Mouse (Mus musculus) ES-Bruce4 (cell line): Measurements from ENCODE around the gene 1700025G04Rik. TPM values are rescaled to one million over a fixed set of nuclear protein-coding genes. Genes with fewer than 3 reads are reported as not detected.

ENCODE experiments used
- H3K27ac ChIP-seq: 2 replicates; pipeline ENCODE4 v1.5.1; 2012; ENCODE audit warnings: low read length, inconsistent platforms; ENCODE audit not compliant: insufficient read depth
- H3K27me3 ChIP-seq: 2 replicates; pipeline ENCODE4 v1.6.1; 2012; ENCODE audit warnings: mild to moderate bottlenecking, low read length, inconsistent platforms; ENCODE audit not compliant: control insufficient read depth, poor library complexity, insufficient read depth, severe bottlenecking
- H3K36me3 ChIP-seq: 2 replicates; pipeline ENCODE4 v1.6.1; 2012; ENCODE audit warnings: inconsistent platforms, mild to moderate bottlenecking, low read length, moderate library complexity; ENCODE audit not compliant: control insufficient read depth, poor library complexity, insufficient read depth, severe bottlenecking
- H3K4me1 ChIP-seq: one replicate; pipeline ENCODE4 v1.8.1; 2011; ENCODE audit warnings: low read length; ENCODE audit not compliant: control insufficient read depth, insufficient read depth
- H3K4me3 ChIP-seq: 2 replicates; pipeline ENCODE4 v1.5.1; 2011; ENCODE audit warnings: low read depth, mild to moderate bottlenecking, low read length
- H3K9ac ChIP-seq: 2 replicates; pipeline ENCODE4 v1.6.1; 2012; ENCODE audit warnings: low read depth, mild to moderate bottlenecking, inconsistent platforms; ENCODE audit not compliant: poor library complexity, severe bottlenecking
- H3K9me3 ChIP-seq: replicated peaks from 2 replicates; pipeline ENCODE4 v1.6.1; 2012; ENCODE audit warnings: mild to moderate bottlenecking, low read length, inconsistent platforms; ENCODE audit not compliant: control insufficient read depth, poor library complexity, insufficient read depth, severe bottlenecking
- CTCF ChIP-seq: IDR thresholded peaks from one replicate; pipeline ENCODE4 v1.8.1; 2011; ENCODE audit warnings: low read depth, low read length
- EP300 ChIP-seq: IDR thresholded peaks from 2 replicates; pipeline ENCODE4 v1.6.1; 2011; ENCODE audit warnings: low read depth, low read length; ENCODE audit not compliant: insufficient read depth
- POLR2A ChIP-seq: IDR thresholded peaks from one replicate; pipeline ENCODE4 v1.8.1; 2011; ENCODE audit warnings: low read length; ENCODE audit not compliant: insufficient read depth
- polyA plus RNA-seq: library from polyadenylated mRNA; stranded (reverse); fragments of >200 nt; gene quantifications from 2 replicates; pipeline ENCODE4 v1.2.4, GENCODE M21; 2011; ENCODE audit warnings: low read depth; ENCODE audit not compliant: missing spikeins, insufficient read depth, insufficient read length

The 1700025G04Rik gene
- polyA plus RNA-seq, 1 experiment: 14.3 TPM

DNA sequence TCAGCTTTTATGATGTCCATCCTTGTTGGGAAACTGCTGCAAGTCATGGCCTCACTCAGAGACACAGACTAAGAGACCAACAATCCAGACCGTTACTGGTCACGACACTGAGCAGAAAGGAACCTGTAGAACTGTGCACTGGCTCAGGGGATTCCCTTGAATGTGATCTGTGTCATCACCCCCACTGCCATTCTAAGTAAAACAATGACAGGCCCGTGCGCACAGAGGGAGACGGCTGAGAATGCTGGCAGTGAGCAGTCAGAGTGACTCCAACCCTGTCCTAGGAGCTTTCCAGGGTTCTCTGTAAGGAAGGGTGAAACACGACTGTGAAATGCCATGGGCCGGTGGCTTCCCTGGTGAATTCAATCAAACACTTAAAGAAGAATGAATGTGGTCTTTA lies 132.3 kb downstream of the 1700025G04Rik start:
- Histone ChIP-seq H3K27ac (no peak overlapping the region), H3K9ac (no peak overlapping the region), H3K9me3 (no peaks in the 10 kb centered on the region), H3K36me3 (no peaks in the 10 kb centered on the region), H3K4me3 (no peak overlapping the region), H3K4me1 (no peaks in the 10 kb centered on the region), H3K27me3 (no peaks in the 10 kb centered on the region)
- TF ChIP-seq EP300 (no peak), CTCF (no peak), POLR2A (no peak)

DNA sequence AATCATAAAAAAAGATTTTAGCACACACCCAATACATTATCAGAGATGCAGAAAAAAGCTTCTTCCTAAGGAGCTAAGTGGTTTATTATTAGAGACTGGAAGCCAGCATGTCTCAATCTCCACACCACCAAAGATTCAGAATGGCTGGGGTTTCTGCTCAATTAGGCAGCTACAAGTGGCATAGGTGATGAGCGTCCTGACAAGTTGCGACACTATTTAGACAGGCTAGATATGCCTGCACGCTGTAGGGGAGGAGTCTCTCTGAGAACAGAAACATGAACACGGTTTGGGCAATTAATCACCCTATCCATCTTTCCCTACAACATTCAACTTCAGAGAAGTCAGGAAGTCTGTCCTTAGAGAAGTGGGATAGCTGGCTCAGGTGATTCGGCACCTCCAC lies 134.1 kb downstream of the 1700025G04Rik start:
- H3K27ac ChIP-seq: no peak overlapping the region
- no peak overlapping the region for H3K9ac ChIP-seq
- TF ChIP-seq CTCF (no peak), EP300 (no peak), POLR2A (no peak)
- no peaks in the 10 kb centered on the region for H3K36me3 ChIP-seq
- no peaks in the 10 kb centered on the region for H3K9me3 ChIP-seq
- no peak overlapping the region for H3K4me3 ChIP-seq
- no peaks in the 10 kb centered on the region for H3K4me1 ChIP-seq
- H3K27me3 ChIP-seq: no peaks in the 10 kb centered on the region

- no peak for TF ChIP-seq EP300
- TF ChIP-seq CTCF: no peak
- no peaks in the 10 kb centered on the region for H3K27me3 ChIP-seq
- H3K4me3 ChIP-seq: no peak overlapping the region
- H3K9me3 ChIP-seq: no peaks in the 10 kb centered on the region
- no peak overlapping the region for H3K9ac ChIP-seq
- H3K27ac ChIP-seq: no peak overlapping the region
- no peaks in the 10 kb centered on the region for H3K36me3 ChIP-seq
- no peaks in the 10 kb centered on the region for H3K4me1 ChIP-seq
Measured at GRCm38 (mm10) chr1:151953563-151953962, 136.4 kb downstream of the 1700025G04Rik start.

GRCm38 (mm10) chr1:151948065-151948464 lies 141.9 kb downstream of the 1700025G04Rik start:
- no peak for TF ChIP-seq POLR2A
- no peak for TF ChIP-seq CTCF
- no peak for TF ChIP-seq EP300
- Histone ChIP-seq H3K9me3 (no peaks in the 10 kb centered on the region), H3K27me3 (no peaks in the 10 kb centered on the region), H3K36me3 (no peaks in the 10 kb centered on the region), H3K9ac (no peak overlapping the region), H3K4me3 (no peak overlapping the region), H3K27ac (no peak overlapping the region), H3K4me1 (no peaks in the 10 kb centered on the region)

DNA sequence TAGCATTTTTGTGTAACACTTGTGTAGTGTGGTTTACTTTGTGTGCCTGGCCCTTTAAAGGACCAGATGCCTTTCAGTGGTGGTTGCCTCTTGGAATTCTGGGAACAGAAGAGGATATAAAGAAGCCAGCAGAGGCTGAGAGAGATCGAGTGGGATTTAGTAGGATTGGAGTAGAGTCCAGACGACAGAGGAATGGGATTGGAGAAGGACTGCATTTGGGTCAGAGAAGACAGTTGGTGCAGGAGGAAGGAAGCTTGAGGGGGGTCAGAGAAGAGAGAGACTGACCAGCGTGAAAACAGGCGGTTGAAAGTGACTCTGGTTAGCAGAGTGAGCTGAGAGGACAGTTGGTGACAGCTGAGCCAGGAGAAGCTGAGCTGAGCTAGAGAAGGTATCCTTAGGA lies 142.4 kb downstream of the 1700025G04Rik start:
- Histone ChIP-seq H3K4me3 (no peak overlapping the region), H3K27me3 (no peaks in the 10 kb centered on the region), H3K4me1 (no peaks in the 10 kb centered on the region), H3K9me3 (no peaks in the 10 kb centered on the region), H3K36me3 (no peaks in the 10 kb centered on the region), H3K27ac (no peak overlapping the region), H3K9ac (no peak overlapping the region)
- TF ChIP-seq POLR2A (no peak), EP300 (no peak), CTCF (no peak)

GRCm38 (mm10) chr1:151944457-151945223 lies 145.3 kb downstream of the 1700025G04Rik start:
- H3K27me3 ChIP-seq: no peaks in the 10 kb centered on the region
- H3K9ac ChIP-seq: no peak overlapping the region
- H3K4me1 ChIP-seq: no peaks in the 10 kb centered on the region
- no peaks in the 10 kb centered on the region for H3K36me3 ChIP-seq
- no peaks in the 10 kb centered on the region for H3K9me3 ChIP-seq
- TF ChIP-seq POLR2A: no peak
- H3K27ac ChIP-seq: no peak overlapping the region
- no peak overlapping the region for H3K4me3 ChIP-seq
